9 mouse cellular contexts compared by ENCODE assay signal in genomic region chr5:102206953-102207352, GRCm38 (mm10).
DNase-seq lines count a peak whose midpoint lies in the region; ATAC-seq and TF ChIP-seq lines count a peak whose summit lies in the region.
"Had no signal": no experiment of that assay in that cellular context is flagged by ENCODE, and none has a peak within 500 bp of the region (broad histone marks: within the 10 kb centered on the region; RNA-seq: fewer than 3 reads in every experiment).

No protein-coding gene starts in this region.

- WGBS in hindbrain, embryonic 13.5 days, result 5% methylated on average over 16 of the region's 16 CpGs
- 3% methylated on average over 16 of the region's 16 CpGs for WGBS in lung, postnatal 0 days

- DNase-seq in R1 (ENCODE audit: low read depth, low spot score), result peak; percentile 89
- DNase-seq in cerebellum, postnatal 14 days, result peak; percentile 87 to 91
- peak; percentile 73 to 86 for DNase-seq in frontal cortex, postnatal 36 days (ENCODE audit: low spot score in 2 of 2)
- peak; percentile 73 for DNase-seq in layer of hippocampus, adult 9-11 months
- DNase-seq in lung, postnatal 0 days (ENCODE audit: low spot score), result peak; percentile 90
- DNase-seq in retina, adult 2 months (ENCODE audit: low read depth, low spot score), result peak; percentile 62
- DNase-seq in urinary bladder, adult 18-20 months (ENCODE audit: low spot score in 2 of 2), result peak; percentile 39 to 63

- H3K27me3 ChIP-seq in hindbrain, embryonic 13.5 days, result no peaks in the 10 kb centered on the region
- H3K27me3 ChIP-seq in lung, postnatal 0 days (replicated peaks; ENCODE audit: insufficient read depth, low read length), result no peaks in the 10 kb centered on the region
- H3K27me3 ChIP-seq: liver, embryonic 15.5 days had no signal

- TF ChIP-seq EP300 in lung, postnatal 0 days (IDR thresholded peaks at IDR 0.05), result no peak; the same call in 1 of the 2 replicates

- ATAC-seq in hindbrain, embryonic 13.5 days (ENCODE audit: low FRiP score), result peak; percentile 71
- peak; percentile 87 for ATAC-seq in lung, postnatal 0 days

- H3K9ac ChIP-seq in hindbrain, embryonic 13.5 days, result no peak overlapping the region
- no peak overlapping the region for H3K9ac ChIP-seq in lung, postnatal 0 days (replicated peaks; ENCODE audit: low read depth)
- H3K9ac ChIP-seq: liver, embryonic 15.5 days had no signal

- H3K4me1 ChIP-seq in hindbrain, embryonic 13.5 days (replicated peaks), result no peaks in the 10 kb centered on the region; the same call in 1 of the 2 replicates
- H3K4me1 ChIP-seq in lung, postnatal 0 days (ENCODE audit: insufficient read depth, low read depth, low read length), result no peaks in the 10 kb centered on the region
- H3K4me1 ChIP-seq: liver, embryonic 15.5 days had no signal

- no peak overlapping the region; the same call in 1 of the 2 replicates for H3K27ac ChIP-seq in hindbrain, embryonic 13.5 days
- no peak overlapping the region for H3K27ac ChIP-seq in lung, postnatal 0 days (ENCODE audit: low read length)
- H3K27ac ChIP-seq: liver, embryonic 15.5 days had no signal

- no peaks in the 10 kb centered on the region for H3K9me3 ChIP-seq in hindbrain, embryonic 13.5 days
- no peaks in the 10 kb centered on the region for H3K9me3 ChIP-seq in lung, postnatal 0 days (ENCODE audit: low read length)
- H3K9me3 ChIP-seq: liver, embryonic 15.5 days had no signal

- H3K4me3 ChIP-seq in hindbrain, embryonic 13.5 days, result no peak overlapping the region
- no peak overlapping the region for H3K4me3 ChIP-seq in lung, postnatal 0 days (ENCODE audit: low read depth, low read length)
- H3K4me3 ChIP-seq: liver, embryonic 15.5 days had no signal

- H3K4me2 ChIP-seq in hindbrain, embryonic 13.5 days, result peak overlapping the region; percentile 50
- H3K4me2 ChIP-seq in lung, postnatal 0 days (replicated peaks; ENCODE audit: low read depth, low read length), result no peak overlapping the region
- H3K4me2 ChIP-seq: liver, embryonic 15.5 days had no signal

- peak; percentile 85 for TF ChIP-seq CTCF in lung, postnatal 0 days (IDR thresholded peaks at IDR 0.05)

- H3K36me3 ChIP-seq in hindbrain, embryonic 13.5 days, result no peaks in the 10 kb centered on the region
- no peaks in the 10 kb centered on the region for H3K36me3 ChIP-seq in lung, postnatal 0 days (ENCODE audit: insufficient read depth, low read length)
- H3K36me3 ChIP-seq: liver, embryonic 15.5 days had no signal
